Mouse (Mus musculus): ENCODE measurements around the gene Haghl. TPM values are rescaled to one million over a fixed set of nuclear protein-coding genes. Genes with fewer than 3 reads are reported as not detected.
A peak's percentile ranks its signal among the peaks of the same experiment; 100 is the strongest.

Gene Haghl
- 57.5 and 57.7 TPM in 2 replicates for polyA plus RNA-seq (2015; fragmentation: Nextera tagmentation; extraction: Ambion mirVana)

DNA sequence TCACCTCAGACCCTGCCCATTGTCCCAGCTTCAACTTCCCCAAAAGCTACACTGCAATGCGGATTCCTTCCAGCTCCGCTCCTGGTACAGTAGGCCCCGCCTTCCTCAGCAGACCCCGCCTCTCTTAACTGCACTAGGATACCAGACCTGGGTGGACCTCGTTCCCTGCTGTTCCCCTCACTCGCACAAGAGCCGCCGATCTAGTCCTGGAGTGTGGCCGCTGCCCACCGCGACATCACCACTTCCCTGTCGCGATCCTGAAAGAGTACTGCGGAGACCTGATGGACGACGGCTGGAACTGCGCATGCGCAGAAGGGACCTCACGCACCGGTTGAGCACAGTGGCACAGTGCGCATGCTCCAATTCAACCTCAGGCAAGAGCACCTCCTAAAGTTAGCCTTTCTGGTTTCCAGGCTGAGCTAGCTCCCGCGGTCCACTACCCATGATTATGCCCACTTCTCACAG lies at the start of gene Haghl:
Gene Haghl, minus strand, starts transcription at position 393 of the 465 bp plus-strand sequence.
- ATAC-seq (ENCODE audit: low read depth), result peak; percentile 89
- H3K4me1 ChIP-seq (replicated peaks; ENCODE audit: control insufficient read depth, insufficient read depth, low read length), result peaks cover 11% of the 10 kb centered on the region
- under 1% methylated on average over 23 of the region's 23 CpGs for WGBS
- peak within 1 kb of the TSS; percentile 65 for H3K4me2 ChIP-seq (ENCODE audit: low read depth, low read length)
- H3K9ac ChIP-seq (ENCODE audit: low read length), result peak within 1 kb of the TSS; percentile 83
- no peaks in the 10 kb centered on the region for H3K9me3 ChIP-seq (ENCODE audit: control insufficient read depth, low read length)
- H3K4me3 ChIP-seq (ENCODE audit: low read length), result peak within 1 kb of the TSS; percentile 84
- peak within 1 kb of the TSS; percentile 84 for H3K27ac ChIP-seq (ENCODE audit: low read length)
- no peaks in the 10 kb centered on the region for H3K27me3 ChIP-seq (ENCODE audit: control insufficient read depth, insufficient read depth, low read depth, low read length)
- H3K36me3 ChIP-seq (ENCODE audit: control insufficient read depth, insufficient read depth, low read length), result peaks cover 34% of the 10 kb centered on the region

DNA sequence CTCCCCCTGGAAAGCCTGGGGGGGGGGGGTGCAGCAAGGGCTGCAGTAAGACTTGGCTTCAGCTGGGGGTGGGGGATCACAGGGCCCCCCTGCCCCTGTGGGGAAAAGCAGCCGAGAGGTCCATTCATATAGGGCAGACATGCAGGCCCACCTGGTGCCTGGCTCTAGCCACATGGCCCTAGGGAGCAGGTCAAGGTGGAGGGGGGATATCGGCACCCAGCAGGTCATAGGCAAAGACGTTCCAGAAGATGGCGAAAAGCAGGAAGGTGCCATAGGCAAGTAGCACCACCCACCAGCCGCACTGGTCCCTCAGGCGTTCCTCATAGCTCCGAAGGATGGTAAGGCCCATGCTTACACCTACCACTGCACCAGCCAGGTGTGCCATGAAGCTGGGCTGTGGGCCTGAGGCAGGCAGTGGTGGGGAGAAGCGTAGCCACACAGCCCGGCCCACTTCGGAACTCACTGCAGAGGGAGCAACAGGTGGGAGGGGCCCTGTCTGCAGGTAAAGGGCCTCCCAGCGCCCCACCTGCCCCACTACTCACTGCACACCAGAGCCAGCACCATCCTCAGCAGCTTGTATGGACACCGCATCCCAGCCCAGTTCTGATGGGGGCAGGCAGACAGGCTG lies 49.2 kb upstream of the Haghl start:
- Histone ChIP-seq H3K27me3 (ENCODE audit: control insufficient read depth, insufficient read depth, low read depth, low read length) (no peaks in the 10 kb centered on the region), H3K36me3 (ENCODE audit: control insufficient read depth, insufficient read depth, low read length) (peaks cover 24% of the 10 kb centered on the region), H3K4me2 (ENCODE audit: low read depth, low read length) (peak overlapping the region; percentile 80), H3K9me3 (ENCODE audit: control insufficient read depth, low read length) (no peaks in the 10 kb centered on the region), H3K4me1 (replicated peaks; ENCODE audit: control insufficient read depth, insufficient read depth, low read length) (peaks cover 56% of the 10 kb centered on the region), H3K27ac (ENCODE audit: low read length) (0 out of 2 replicates have a peak overlapping the region, but pooled peaks have one; percentile 24), H3K9ac (ENCODE audit: low read length) (peak overlapping the region; percentile 85), H3K4me3 (ENCODE audit: low read length) (peak overlapping the region; percentile 85)
- ATAC-seq (ENCODE audit: low read depth), result no peak
- 76% methylated on average over 12 of the region's 12 CpGs for WGBS

DNA sequence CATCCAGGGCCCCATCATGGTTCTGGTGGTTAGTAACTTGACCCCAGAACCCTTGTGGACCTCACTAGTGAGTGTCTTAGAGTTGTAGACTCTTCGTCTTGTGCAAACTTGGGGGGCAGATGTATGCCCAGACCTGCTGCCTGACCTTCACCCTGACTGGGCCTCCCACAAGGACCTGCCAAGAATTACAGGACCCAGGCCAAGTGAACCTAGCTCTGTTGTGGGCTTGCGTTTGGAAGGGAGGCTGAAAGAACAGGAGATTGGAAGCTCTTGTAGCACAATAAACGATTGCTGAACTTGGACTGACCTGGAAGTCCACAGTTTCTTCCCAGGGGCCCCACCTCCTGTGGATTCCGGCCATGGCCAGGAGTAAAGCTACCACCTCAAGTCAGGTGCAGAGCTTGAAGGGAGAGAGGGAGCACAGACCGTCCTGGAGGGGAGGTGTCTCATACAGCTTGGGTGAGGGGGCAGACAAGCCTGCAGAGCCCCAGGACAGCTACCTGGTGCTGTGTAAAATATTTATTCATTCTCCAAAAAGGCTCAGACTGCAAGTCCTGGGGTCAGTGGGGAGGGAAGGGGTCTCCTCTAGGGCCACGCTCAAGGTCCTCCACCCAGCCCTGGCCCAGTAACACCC lies 48.6 kb upstream of the Haghl start:
- no peak for ATAC-seq (ENCODE audit: low read depth)
- H3K4me3 ChIP-seq (ENCODE audit: low read length), result peak overlapping the region; percentile 85
- peak overlapping the region; percentile 93 for H3K27ac ChIP-seq (ENCODE audit: low read length)
- peak overlapping the region; percentile 80 for H3K4me2 ChIP-seq (ENCODE audit: low read depth, low read length)
- 10% methylated on average over 6 of the region's 6 CpGs for WGBS
- peaks cover 18% of the 10 kb centered on the region for H3K36me3 ChIP-seq (ENCODE audit: control insufficient read depth, insufficient read depth, low read length)
- H3K9me3 ChIP-seq (ENCODE audit: control insufficient read depth, low read length), result no peaks in the 10 kb centered on the region
- H3K27me3 ChIP-seq (ENCODE audit: control insufficient read depth, insufficient read depth, low read depth, low read length), result no peaks in the 10 kb centered on the region
- H3K9ac ChIP-seq (ENCODE audit: low read length), result peak overlapping the region; percentile 85
- peaks cover 59% of the 10 kb centered on the region for H3K4me1 ChIP-seq (replicated peaks; ENCODE audit: control insufficient read depth, insufficient read depth, low read length)

DNA sequence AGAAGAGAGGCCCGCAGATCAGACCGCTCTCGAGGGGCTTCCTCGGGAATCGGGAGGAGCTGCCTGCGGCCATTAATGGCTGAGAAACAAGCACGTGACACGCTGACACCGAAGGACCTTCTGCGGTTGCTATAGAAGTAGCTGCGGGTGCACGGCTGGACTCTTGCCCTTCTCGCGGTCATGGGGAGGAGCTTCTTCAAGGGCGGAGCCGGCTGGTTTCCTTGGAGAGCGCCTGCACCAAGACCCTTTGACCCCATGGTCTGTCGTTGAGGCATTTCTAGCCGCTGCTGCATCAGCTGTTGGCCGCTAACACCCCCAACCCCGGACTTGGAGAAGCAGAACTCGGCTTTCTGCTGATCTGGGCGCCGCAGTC lies 47.8 kb upstream of the Haghl start, which contains the start of gene Stub1:
Gene Stub1, minus strand, starts transcription at position 114 of the 373 bp plus-strand sequence.
- Histone ChIP-seq H3K4me1 (replicated peaks; ENCODE audit: control insufficient read depth, insufficient read depth, low read length) (peaks cover 62% of the 10 kb centered on the region), H3K4me3 (ENCODE audit: low read length) (peak within 1 kb of the TSS; percentile 85)

DNA sequence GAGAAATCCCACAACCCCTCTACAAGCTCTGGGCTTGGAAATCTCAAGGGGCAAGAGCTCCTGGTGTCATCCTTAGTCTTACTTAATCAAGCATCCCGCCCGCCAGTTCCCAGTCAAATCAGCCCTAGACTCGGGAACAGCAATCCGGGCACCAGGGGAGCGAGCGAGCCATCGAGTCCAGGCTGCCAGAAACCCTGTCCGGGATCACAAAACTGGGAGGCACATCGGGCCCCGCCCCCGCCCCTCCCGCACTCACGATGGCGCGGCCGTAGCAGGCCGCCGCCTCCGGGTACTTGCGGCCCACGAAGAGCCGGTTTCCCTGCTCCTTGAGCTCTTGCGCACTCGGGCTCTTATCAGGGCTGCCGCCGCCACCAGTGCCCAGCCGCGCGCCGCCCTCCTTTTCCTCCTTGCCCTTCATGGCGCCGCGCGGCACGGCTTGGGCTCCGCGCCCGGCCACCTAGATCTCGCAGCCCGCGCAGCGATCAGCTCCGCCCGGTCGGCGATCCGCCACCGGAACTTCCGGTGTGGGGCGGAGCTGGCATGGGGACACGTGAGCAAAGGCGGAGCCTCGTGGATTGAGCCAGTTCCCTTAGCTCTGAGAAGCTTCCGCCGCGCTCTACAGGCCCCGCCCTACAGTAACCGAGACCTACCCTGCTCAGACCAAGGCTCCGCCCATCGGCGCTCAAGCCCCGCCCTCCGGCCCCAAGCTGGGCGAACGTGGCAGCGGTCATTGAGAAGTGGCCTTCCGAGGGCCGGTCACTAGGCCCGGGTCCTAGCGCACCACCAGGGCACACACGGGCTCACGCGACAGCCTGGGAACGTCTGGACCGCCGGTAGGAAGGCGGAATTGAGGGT lies 47.2 kb upstream of the Haghl start:
- H3K9ac ChIP-seq (ENCODE audit: low read length), result peak overlapping the region; percentile 90
- H3K4me1 ChIP-seq (replicated peaks; ENCODE audit: control insufficient read depth, insufficient read depth, low read length), result peaks cover 64% of the 10 kb centered on the region
- under 1% methylated on average over 75 of the region's 77 CpGs for WGBS
- peak overlapping the region; percentile 85 for H3K4me3 ChIP-seq (ENCODE audit: low read length)
- H3K27me3 ChIP-seq (ENCODE audit: control insufficient read depth, insufficient read depth, low read depth, low read length), result no peaks in the 10 kb centered on the region
- peak overlapping the region; percentile 93 for H3K27ac ChIP-seq (ENCODE audit: low read length)
- H3K4me2 ChIP-seq (ENCODE audit: low read depth, low read length), result peak overlapping the region; percentile 91
- H3K9me3 ChIP-seq (ENCODE audit: control insufficient read depth, low read length), result no peaks in the 10 kb centered on the region
- peaks cover 14% of the 10 kb centered on the region for H3K36me3 ChIP-seq (ENCODE audit: control insufficient read depth, insufficient read depth, low read length)
- peak; percentile 93 for ATAC-seq (ENCODE audit: low read depth)

More for the DNA sequence above, 47.8 kb upstream of the Haghl start, which contains the start of gene Stub1:
- Histone ChIP-seq H3K4me2 (ENCODE audit: low read depth, low read length) (peak within 1 kb of the TSS; percentile 91), H3K9me3 (ENCODE audit: control insufficient read depth, low read length) (no peaks in the 10 kb centered on the region), H3K27ac (ENCODE audit: low read length) (peak within 1 kb of the TSS; percentile 93), H3K36me3 (ENCODE audit: control insufficient read depth, insufficient read depth, low read length) (peaks cover 16% of the 10 kb centered on the region), H3K9ac (ENCODE audit: low read length) (peak within 1 kb of the TSS; percentile 90), H3K27me3 (ENCODE audit: control insufficient read depth, insufficient read depth, low read depth, low read length) (no peaks in the 10 kb centered on the region)
- peak; percentile 75 for ATAC-seq (ENCODE audit: low read depth)
- under 1% methylated on average over 24 of the region's 24 CpGs for WGBS

DNA sequence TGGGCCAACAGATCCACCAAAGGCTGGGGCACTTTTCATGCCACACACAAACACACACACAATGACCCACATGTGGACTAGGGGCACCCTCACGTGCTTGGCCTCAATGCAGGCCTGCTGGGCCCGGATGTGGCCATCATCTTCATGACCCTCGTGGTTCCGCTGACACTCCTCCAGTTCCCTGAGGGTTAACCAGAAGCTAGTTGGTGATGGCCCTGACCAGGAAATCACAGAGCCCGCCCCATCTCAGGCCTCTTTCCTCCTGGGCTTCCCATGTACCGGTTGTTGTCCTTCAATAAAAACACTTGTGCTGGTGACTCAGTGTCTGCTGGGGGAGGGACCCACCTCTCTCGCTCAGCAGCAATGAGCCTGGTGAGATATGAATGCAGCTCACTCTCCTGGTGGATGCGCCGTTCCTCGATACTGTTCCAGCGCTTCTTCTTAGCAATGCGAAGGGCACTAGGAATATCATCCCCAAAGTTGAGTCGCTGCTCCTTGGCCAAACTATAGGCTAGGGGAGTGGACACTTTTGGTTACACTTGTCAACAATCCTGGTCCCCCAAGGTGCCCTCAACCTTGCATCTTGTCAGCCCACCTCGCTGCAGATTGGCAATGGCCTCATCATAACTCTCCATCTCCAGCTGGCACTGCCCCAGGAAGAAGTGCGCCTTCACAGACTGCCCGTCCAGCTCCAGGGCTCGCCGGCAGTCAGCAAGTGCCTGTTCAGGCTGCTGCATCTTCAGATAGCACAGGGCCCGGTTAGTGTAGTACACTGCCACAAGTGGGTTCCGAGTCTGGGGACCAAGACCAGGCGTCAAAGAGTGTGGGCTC lies 46.2 kb upstream of the Haghl start:
- Histone ChIP-seq H3K9me3 (ENCODE audit: control insufficient read depth, low read length) (no peaks in the 10 kb centered on the region), H3K36me3 (ENCODE audit: control insufficient read depth, insufficient read depth, low read length) (peaks cover 14% of the 10 kb centered on the region), H3K4me3 (ENCODE audit: low read length) (peak overlapping the region; percentile 85), H3K27me3 (ENCODE audit: control insufficient read depth, insufficient read depth, low read depth, low read length) (no peaks in the 10 kb centered on the region), H3K4me1 (replicated peaks; ENCODE audit: control insufficient read depth, insufficient read depth, low read length) (peaks cover 57% of the 10 kb centered on the region), H3K4me2 (ENCODE audit: low read depth, low read length) (peak overlapping the region; percentile 91), H3K9ac (ENCODE audit: low read length) (peak overlapping the region; percentile 90), H3K27ac (ENCODE audit: low read length) (peak overlapping the region; percentile 89)
- no peak for ATAC-seq (ENCODE audit: low read depth)
- 46% methylated on average over 21 of the region's 21 CpGs for WGBS

DNA sequence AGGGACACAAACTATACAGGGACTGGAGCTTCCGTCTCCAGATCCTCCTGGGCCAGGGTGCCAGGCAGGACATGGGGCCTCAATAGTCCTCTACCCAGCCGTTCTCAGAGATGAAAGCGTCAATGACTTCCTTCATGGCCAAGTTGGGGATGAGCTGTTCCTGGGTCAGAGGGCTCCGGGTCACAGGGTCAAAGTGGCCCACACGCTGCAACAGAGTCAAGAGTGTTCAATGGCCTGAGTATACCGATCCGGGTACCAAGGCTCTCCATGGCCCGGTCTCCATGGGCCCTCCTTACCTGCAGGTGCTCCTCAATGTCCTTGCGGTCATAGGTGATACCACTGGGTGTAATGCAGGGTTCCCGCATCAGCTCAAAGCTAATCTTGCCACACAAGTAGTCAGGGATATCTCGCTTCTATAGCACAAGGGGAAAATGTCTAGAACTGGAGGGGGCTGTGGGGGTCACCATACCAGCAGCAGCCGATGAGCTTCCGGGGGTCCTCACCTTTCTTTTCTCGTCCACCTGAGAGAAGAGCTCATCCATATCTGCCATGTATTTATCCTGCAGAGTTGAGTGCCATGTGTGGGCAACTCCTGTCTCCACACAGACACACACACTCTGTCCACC lies 45.4 kb upstream of the Haghl start:
- peaks cover 14% of the 10 kb centered on the region for H3K36me3 ChIP-seq (ENCODE audit: control insufficient read depth, insufficient read depth, low read length)
- no peak overlapping the region for H3K9ac ChIP-seq (ENCODE audit: low read length)
- peaks cover 51% of the 10 kb centered on the region for H3K4me1 ChIP-seq (replicated peaks; ENCODE audit: control insufficient read depth, insufficient read depth, low read length)
- no peak for ATAC-seq (ENCODE audit: low read depth)
- no peak overlapping the region for H3K27ac ChIP-seq (ENCODE audit: low read length)
- peak overlapping the region; percentile 85; the same call in 1 of the 2 replicates for H3K4me3 ChIP-seq (ENCODE audit: low read length)
- WGBS, result 81% methylated on average over 14 of the region's 14 CpGs
- H3K27me3 ChIP-seq (ENCODE audit: control insufficient read depth, insufficient read depth, low read depth, low read length), result no peaks in the 10 kb centered on the region
- peak overlapping the region; percentile 91 for H3K4me2 ChIP-seq (ENCODE audit: low read depth, low read length)
- H3K9me3 ChIP-seq (ENCODE audit: control insufficient read depth, low read length), result no peaks in the 10 kb centered on the region

DNA sequence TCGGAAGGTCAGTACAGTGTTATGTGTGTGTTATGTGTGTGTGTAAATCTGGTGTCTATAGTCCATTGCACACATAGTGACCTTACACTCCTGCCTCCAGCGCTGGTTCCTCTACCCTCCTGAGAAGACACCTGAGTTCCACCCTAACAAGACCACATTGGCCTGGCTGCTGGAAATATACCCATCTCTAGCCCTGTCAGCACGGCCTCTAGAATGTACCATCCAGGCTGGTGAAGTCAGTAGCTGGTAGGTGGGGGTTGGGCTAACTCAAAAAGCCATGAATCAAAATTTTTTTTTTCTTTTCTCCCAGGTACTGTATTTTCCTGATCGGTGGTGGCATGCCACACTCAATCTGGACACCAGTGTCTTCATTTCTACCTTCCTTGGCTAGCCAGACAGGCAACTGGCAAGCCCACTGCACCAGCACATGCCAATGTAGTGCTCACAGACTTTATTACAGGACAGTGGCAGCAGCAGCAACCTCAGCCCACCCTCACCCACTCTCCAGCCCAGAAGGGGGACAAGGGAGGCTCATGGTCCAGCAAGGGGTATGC lies 44.8 kb upstream of the Haghl start:
- Histone ChIP-seq H3K36me3 (ENCODE audit: control insufficient read depth, insufficient read depth, low read length) (peaks cover 14% of the 10 kb centered on the region), H3K4me1 (replicated peaks; ENCODE audit: control insufficient read depth, insufficient read depth, low read length) (peaks cover 45% of the 10 kb centered on the region), H3K4me2 (ENCODE audit: low read depth, low read length) (no peak overlapping the region), H3K27me3 (ENCODE audit: control insufficient read depth, insufficient read depth, low read depth, low read length) (no peaks in the 10 kb centered on the region), H3K4me3 (ENCODE audit: low read length) (no peak overlapping the region), H3K9ac (ENCODE audit: low read length) (no peak overlapping the region), H3K27ac (ENCODE audit: low read length) (no peak overlapping the region), H3K9me3 (ENCODE audit: control insufficient read depth, low read length) (no peaks in the 10 kb centered on the region)
- WGBS, result 82% methylated on average over 4 of the region's 4 CpGs
- no peak for ATAC-seq (ENCODE audit: low read depth)
